Mouse (Mus musculus): ENCODE results near the gene Nemp2. TPM values are rescaled to one million over a fixed set of nuclear protein-coding genes. Genes with fewer than 3 reads are reported as not detected.
"Not testable (repeated sequence)": the region's sequence is repeated elsewhere in the genome, so short reads cannot be mapped to it uniquely, and the experiment has no call there.

Gene Nemp2
- polyA plus RNA-seq, 1 experiment = 0.15 TPM

- H3K4me1 ChIP-seq = peaks cover 25% of the 10 kb centered on the region
- peaks cover 8% of the 10 kb centered on the region; the same call in 1 of the 2 replicates for H3K9me3 ChIP-seq
- no peaks in the 10 kb centered on the region for H3K27me3 ChIP-seq (replicated peaks)
- H3K4me3 ChIP-seq (replicated peaks) = no peak overlapping the region
- peaks cover 45% of the 10 kb centered on the region for H3K36me3 ChIP-seq (replicated peaks; ENCODE audit: low read length)
- TF ChIP-seq FLI1 (IDR thresholded peaks at IDR 0.05; ENCODE audit: low read length) (no peak), GATA1 (IDR thresholded peaks at IDR 0.05; ENCODE audit: borderline replicate concordance, low read length) (no peak)
Measured at GRCm38 (mm10) chr1:52675561-52676551, 45.4 kb downstream of the Nemp2 start.

DNA sequence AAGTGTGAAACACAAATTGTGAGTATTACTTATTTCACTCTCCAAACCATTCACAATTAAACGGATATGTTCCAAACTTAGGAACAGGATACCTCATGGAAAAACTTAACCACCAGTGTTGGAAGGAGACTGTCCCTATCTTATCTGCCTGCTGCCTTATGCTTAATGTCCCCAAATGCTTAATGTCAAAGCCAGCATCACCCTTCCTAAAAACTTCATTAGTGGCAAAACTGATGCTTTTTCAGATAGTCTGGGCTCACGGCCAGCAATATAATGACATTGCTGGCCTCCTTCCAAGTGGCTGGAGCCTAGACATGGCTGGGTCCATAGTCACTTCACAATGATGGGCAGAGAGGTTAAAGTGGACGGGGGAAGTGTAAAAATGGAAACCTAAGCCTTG, 46.1 kb downstream of the Nemp2 start:
- TF ChIP-seq FLI1 (IDR thresholded peaks at IDR 0.05; ENCODE audit: low read length) (no peak), GATA1 (IDR thresholded peaks at IDR 0.05; ENCODE audit: borderline replicate concordance, low read length) (no peak)
- H3K9me3 ChIP-seq = peaks cover 6% of the 10 kb centered on the region; the same call in 1 of the 2 replicates
- no peaks in the 10 kb centered on the region for H3K27me3 ChIP-seq (replicated peaks)
- peaks cover 32% of the 10 kb centered on the region for H3K4me1 ChIP-seq
- no peak overlapping the region for H3K4me3 ChIP-seq (replicated peaks)
- H3K36me3 ChIP-seq (replicated peaks; ENCODE audit: low read length) = peaks cover 42% of the 10 kb centered on the region

- Histone ChIP-seq H3K4me1 (peaks cover 54% of the 10 kb centered on the region), H3K36me3 (replicated peaks; ENCODE audit: low read length) (peaks cover 13% of the 10 kb centered on the region), H3K27me3 (replicated peaks) (no peaks in the 10 kb centered on the region), H3K4me3 (replicated peaks) (no peak overlapping the region), H3K9me3 (no peaks in the 10 kb centered on the region)
- TF ChIP-seq GATA1 (IDR thresholded peaks at IDR 0.05; ENCODE audit: borderline replicate concordance, low read length) = no peak
- no peak for TF ChIP-seq FLI1 (IDR thresholded peaks at IDR 0.05; ENCODE audit: low read length)
Measured at GRCm38 (mm10) chr1:52683550-52683949, 53.0 kb downstream of the Nemp2 start.

DNA sequence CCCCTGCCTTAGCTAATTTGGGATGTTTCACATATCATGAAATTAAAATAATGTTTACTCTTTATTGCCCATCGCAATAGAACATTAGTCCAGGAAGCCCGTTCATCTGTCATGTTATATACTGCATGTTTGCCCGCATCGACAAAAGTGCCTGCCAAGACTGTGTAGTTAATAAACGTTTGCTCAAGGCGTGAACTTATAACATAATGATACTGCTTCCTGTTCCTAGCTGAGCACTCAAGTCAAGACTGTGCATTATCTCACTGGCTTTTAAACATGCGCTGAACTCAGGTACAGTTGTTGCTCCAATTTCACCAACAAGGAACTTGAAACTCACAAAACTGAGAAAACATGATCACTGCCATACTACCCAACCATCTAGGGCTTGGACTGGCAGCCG, 57.1 kb downstream of the Nemp2 start:
- peaks cover 6% of the 10 kb centered on the region for H3K36me3 ChIP-seq (replicated peaks; ENCODE audit: low read length)
- no peak overlapping the region for H3K4me3 ChIP-seq (replicated peaks)
- TF ChIP-seq FLI1 (IDR thresholded peaks at IDR 0.05; ENCODE audit: low read length) (no peak), GATA1 (IDR thresholded peaks at IDR 0.05; ENCODE audit: borderline replicate concordance, low read length) (no peak)
- no peaks in the 10 kb centered on the region for H3K9me3 ChIP-seq
- H3K4me1 ChIP-seq = peaks cover 44% of the 10 kb centered on the region
- H3K27me3 ChIP-seq (replicated peaks) = no peaks in the 10 kb centered on the region

DNA sequence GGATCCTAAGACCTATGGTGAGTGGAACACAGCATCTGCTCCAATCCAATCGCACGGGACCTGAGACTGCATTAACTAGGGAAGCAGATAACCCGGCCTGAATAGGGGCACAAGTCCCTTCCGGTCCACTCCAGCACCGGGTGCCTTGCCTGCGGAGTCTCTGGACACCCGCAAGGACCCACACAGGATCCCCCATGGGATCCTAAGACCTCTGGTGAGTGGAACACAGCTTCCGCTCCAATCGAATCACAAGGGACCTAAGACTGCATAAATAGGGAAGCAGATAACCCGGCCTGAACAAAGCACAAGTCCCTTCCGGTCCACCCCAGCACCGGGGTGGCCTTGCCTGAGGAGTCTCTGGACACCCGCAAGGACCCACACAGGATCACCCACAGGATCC, 64.0 kb downstream of the Nemp2 start:
- not testable (repeated sequence) for H3K36me3 ChIP-seq (replicated peaks; ENCODE audit: low read length); H3K4me3 ChIP-seq (replicated peaks); H3K9me3 ChIP-seq; H3K27me3 ChIP-seq (replicated peaks)
- H3K4me1 ChIP-seq = peaks cover 19% of the 10 kb centered on the region

Other genes with a start within 250 kb of the Nemp2 start
- gene Nab1, start 130.0 kb upstream of the Nemp2 start, polyA plus RNA-seq (2012; ENCODE audit: insufficient read depth, low replicate concordance) = 15.6 and 68.2 TPM in 2 replicates
- gene Mfsd6, start 96.8 kb downstream of the Nemp2 start, polyA plus RNA-seq (2012; ENCODE audit: insufficient read depth, low replicate concordance) = 4.1 and 4.4 TPM in 2 replicates
- gene Inpp1, start 187.0 kb downstream of the Nemp2 start, polyA plus RNA-seq (2012; ENCODE audit: insufficient read depth, low replicate concordance) = 0.93 and 1.6 TPM in 2 replicates
- gene Hibch, start 214.2 kb downstream of the Nemp2 start, polyA plus RNA-seq (2012; ENCODE audit: insufficient read depth, low replicate concordance) = 3.2 TPM in 1 of 2 replicates, not detected in the other

Data from megakaryocyte, embryonic 14.5 days (primary cell).